Mouse (Mus musculus) midbrain, postnatal 0 days (tissue): ENCODE measurements around the gene Dcaf5. TPM values are rescaled to one million over a fixed set of nuclear protein-coding genes. Genes with fewer than 3 reads are reported as not detected.

Experiments
- ATAC-seq: fragments of 200-750 bp; cut with Nextera tagmentation; 2 replicates; pipeline ENCODE4 v1.8.0; 2017; ENCODE audit warnings: moderate number of reproducible peaks, mild to moderate bottlenecking, moderate TSS enrichment, moderate library complexity; ENCODE audit not compliant: low FRiP score
- DNase-seq: peaks from one replicate; pipeline ENCODE4 v3.0.0-alpha.2; 2015; ENCODE audit warnings: low spot score
- H3K27ac ChIP-seq: fragments of 300-500 bp; sonication (generic); 2 replicates; pipeline ENCODE4 v1.5.1; 2014; ENCODE audit warnings: low read depth, mild to moderate bottlenecking, low read length, mixed read lengths
- H3K27me3 ChIP-seq: fragments of 300-500 bp; sonication (generic); 2 replicates; pipeline ENCODE4 v1.6.1; 2014; ENCODE audit warnings: low read length, control low read depth, mixed read lengths; ENCODE audit not compliant: insufficient read depth
- H3K36me3 ChIP-seq: fragments of 300-500 bp; sonication (generic); 2 replicates; pipeline ENCODE4 v1.6.1; 2014; ENCODE audit warnings: low read length, control low read depth, mixed read lengths; ENCODE audit not compliant: insufficient read depth
- H3K4me1 ChIP-seq: fragments of 300-500 bp; sonication (generic); 2 replicates; pipeline ENCODE4 v1.6.1; 2014; ENCODE audit warnings: mild to moderate bottlenecking, control low read depth, antibody characterized with exemption, low read length, mixed read lengths; ENCODE audit not compliant: insufficient read depth
- H3K4me2 ChIP-seq: fragments of 300-500 bp; sonication (generic); 2 replicates; pipeline ENCODE4 v1.6.1; 2014; ENCODE audit warnings: low read depth, mild to moderate bottlenecking, low read length, mixed read lengths; ENCODE audit not compliant: poor library complexity, severe bottlenecking
- H3K4me3 ChIP-seq: fragments of 300-500 bp; sonication (generic); 2 replicates; pipeline ENCODE4 v1.5.1; 2014; ENCODE audit warnings: low read depth, mild to moderate bottlenecking, low read length, moderate library complexity
- H3K9ac ChIP-seq: fragments of 300-500 bp; sonication (generic); replicated peaks from 2 replicates; pipeline ENCODE4 v1.6.1; 2014; ENCODE audit warnings: mild to moderate bottlenecking, low read length, moderate library complexity, mixed read lengths; ENCODE audit not compliant: poor library complexity, severe bottlenecking
- H3K9me3 ChIP-seq: fragments of 300-500 bp; sonication (generic); 2 replicates; pipeline ENCODE4 v1.6.1; 2016; ENCODE audit warnings: low read length, control low read depth
- CTCF ChIP-seq: IDR thresholded peaks from 2 replicates; pipeline ENCODE4 v1.5.1; 2016; ENCODE audit warnings: antibody characterized with exemption, mild to moderate bottlenecking
- WGBS: fragments of 180-500 bp; shearing (Covaris S2); extraction: QIAGEN DNeasy Blood & Tissue Kit; methylation state at CpG from one replicate; pipeline ENCODE4 v1.1.7; 2014; 5-methylcytosine and 5-hydroxymethylcytosine counted together
- polyA plus RNA-seq: library from polyadenylated mRNA; unstranded; fragments of >200 nt; fragmentation: Nextera tagmentation; extraction: Ambion mirVana; gene quantifications from 2 replicates; pipeline ENCODE4 v1.2.1, GENCODE M21; 2015
- total RNA-seq: library from RNA; depleted of rRNA; stranded (reverse); fragments of >200 nt; gene quantifications from 2 replicates; pipeline ENCODE4 v1.2.3, GENCODE M21; 2014

Dcaf5 gene
- total and polyA plus RNA-seq, 2 experiments from 2014 or later = 17.6 to 97.6 TPM

DNA sequence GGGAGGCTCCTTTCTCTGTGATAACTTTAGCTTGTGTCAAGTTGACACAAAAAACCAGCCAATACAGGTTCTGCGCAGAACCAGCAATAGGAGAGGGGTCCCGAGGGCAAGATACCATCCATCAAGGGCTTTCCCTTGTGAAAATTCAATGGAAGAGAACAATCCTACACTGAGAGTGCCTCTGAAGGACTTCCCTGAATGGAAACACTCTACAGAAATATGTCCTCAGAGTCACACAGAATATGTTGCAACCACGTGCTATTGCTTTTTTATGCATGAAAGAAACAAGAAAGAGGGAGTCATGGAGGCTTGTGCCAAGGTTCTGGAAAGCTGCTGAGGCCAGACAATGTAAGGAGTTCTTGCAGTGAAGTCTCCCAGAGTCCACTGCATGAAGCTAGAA is 131.9 kb downstream of the Dcaf5 start:
- Histone ChIP-seq H3K4me3 (no peak overlapping the region), H3K4me2 (no peak overlapping the region), H3K4me1 (no peaks in the 10 kb centered on the region), H3K27ac (no peak overlapping the region), H3K9me3 (no peaks in the 10 kb centered on the region), H3K36me3 (no peaks in the 10 kb centered on the region), H3K27me3 (no peaks in the 10 kb centered on the region), H3K9ac (no peak overlapping the region)
- ATAC-seq = no peak
- no peak for TF ChIP-seq CTCF
- DNase-seq = no peak
- 97% methylated on average over 3 of the region's 3 CpGs for WGBS

- peak overlapping the region; percentile 51 for H3K27ac ChIP-seq
- H3K4me2 ChIP-seq = no peak overlapping the region
- H3K9me3 ChIP-seq = no peaks in the 10 kb centered on the region
- no peaks in the 10 kb centered on the region for H3K4me1 ChIP-seq
- H3K9ac ChIP-seq = no peak overlapping the region
- no peak for DNase-seq
- no peak for TF ChIP-seq CTCF
- WGBS = 63% methylated on average over 9 of the region's 9 CpGs
- H3K4me3 ChIP-seq = no peak overlapping the region
- H3K27me3 ChIP-seq = no peaks in the 10 kb centered on the region
- H3K36me3 ChIP-seq = no peaks in the 10 kb centered on the region
- no peak for ATAC-seq
Observed at GRCm38 (mm10) chr12:80300833-80301456, 135.5 kb downstream of the Dcaf5 start.

DNA sequence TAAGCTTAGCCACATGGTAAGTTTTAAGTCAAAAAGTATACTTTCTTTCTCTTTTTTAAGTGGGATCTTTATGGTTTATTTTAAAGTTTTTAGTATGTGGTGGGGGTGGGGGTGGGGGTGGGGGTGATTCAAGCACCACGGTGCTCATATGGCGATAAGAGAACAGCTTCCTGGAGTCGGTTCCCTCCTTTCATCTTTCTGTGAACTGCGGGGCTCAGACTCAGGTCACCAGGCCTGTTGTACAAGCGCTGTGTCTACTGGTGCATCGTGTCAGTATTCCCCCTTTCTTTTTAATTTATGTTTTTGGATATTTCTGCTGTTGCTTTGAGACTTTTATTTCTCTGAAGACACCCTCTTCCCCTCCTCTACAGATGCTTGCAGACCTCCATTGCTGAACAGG is 137.7 kb downstream of the Dcaf5 start:
- Histone ChIP-seq H3K27me3 (no peaks in the 10 kb centered on the region), H3K9me3 (no peaks in the 10 kb centered on the region), H3K4me2 (no peak overlapping the region), H3K36me3 (no peaks in the 10 kb centered on the region), H3K4me1 (no peaks in the 10 kb centered on the region), H3K9ac (no peak overlapping the region), H3K27ac (no peak overlapping the region), H3K4me3 (no peak overlapping the region)
- DNase-seq = no peak
- ATAC-seq = no peak
- 81% methylated on average over 6 of the region's 6 CpGs for WGBS
- no peak for TF ChIP-seq CTCF

DNA sequence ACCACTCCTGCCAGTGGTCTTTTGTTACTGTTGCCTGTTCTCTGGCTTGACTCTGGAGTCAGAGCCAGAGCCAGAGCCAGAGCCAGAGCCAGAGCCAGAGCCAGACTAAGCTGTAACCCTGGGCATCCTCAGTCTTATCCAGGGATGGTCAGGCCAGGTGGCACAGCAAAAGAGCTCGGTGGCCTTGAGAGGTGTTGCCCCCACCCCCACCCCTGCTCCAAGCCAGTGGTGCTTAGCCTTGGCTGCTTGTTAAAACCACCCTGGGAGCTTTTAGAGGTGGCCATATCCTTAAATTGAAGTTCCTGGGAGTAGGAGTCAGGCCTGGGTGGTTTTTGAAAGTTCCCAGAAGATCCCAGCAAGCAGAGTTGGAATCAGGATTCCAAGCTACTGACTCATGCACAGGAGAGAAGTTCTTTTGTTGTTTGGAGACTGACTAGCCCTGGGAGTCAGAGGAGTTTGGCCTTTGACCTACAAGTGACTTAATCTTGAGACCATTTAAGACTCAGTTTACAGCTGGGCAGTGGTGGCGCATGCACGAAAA is 144.4 kb downstream of the Dcaf5 start:
- no peak overlapping the region for H3K27ac ChIP-seq
- no peak overlapping the region for H3K4me3 ChIP-seq
- peak; percentile 31 for DNase-seq
- H3K4me1 ChIP-seq = no peaks in the 10 kb centered on the region
- WGBS = 46% methylated on average over 3 of the region's 3 CpGs
- H3K9ac ChIP-seq = no peak overlapping the region
- no peaks in the 10 kb centered on the region for H3K36me3 ChIP-seq
- TF ChIP-seq CTCF = no peak
- H3K4me2 ChIP-seq = no peak overlapping the region
- no peak for ATAC-seq
- no peaks in the 10 kb centered on the region for H3K9me3 ChIP-seq
- H3K27me3 ChIP-seq = no peaks in the 10 kb centered on the region

DNA sequence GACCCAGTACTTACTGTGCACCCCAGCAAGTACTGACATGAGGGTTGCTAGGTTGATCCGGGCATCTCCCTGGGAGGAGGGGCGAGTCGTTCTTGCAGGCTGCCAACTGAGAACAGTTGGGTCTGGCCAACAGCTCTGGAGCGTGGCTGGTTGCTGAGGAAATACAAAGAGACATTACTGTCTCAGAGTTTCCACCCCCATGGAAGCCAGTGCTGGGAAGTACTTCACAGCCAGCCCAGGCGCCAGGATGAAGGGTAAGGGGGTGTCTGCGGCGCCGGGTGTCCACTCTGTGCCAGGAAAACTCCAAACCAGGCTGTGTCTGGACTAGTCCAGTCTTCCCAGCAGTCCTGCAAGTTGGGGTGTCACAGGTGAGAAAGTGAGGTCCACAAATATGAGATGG is 145.4 kb downstream of the Dcaf5 start:
- H3K9me3 ChIP-seq = no peaks in the 10 kb centered on the region
- H3K4me1 ChIP-seq = no peaks in the 10 kb centered on the region
- H3K36me3 ChIP-seq = no peaks in the 10 kb centered on the region
- ATAC-seq (no peak), DNase-seq (peak; percentile 53)
- no peak overlapping the region for H3K4me3 ChIP-seq
- H3K9ac ChIP-seq = no peak overlapping the region
- no peak overlapping the region for H3K27ac ChIP-seq
- no peaks in the 10 kb centered on the region for H3K27me3 ChIP-seq
- TF ChIP-seq CTCF = no peak
- WGBS = 85% methylated on average over 8 of the region's 8 CpGs
- no peak overlapping the region for H3K4me2 ChIP-seq

DNA sequence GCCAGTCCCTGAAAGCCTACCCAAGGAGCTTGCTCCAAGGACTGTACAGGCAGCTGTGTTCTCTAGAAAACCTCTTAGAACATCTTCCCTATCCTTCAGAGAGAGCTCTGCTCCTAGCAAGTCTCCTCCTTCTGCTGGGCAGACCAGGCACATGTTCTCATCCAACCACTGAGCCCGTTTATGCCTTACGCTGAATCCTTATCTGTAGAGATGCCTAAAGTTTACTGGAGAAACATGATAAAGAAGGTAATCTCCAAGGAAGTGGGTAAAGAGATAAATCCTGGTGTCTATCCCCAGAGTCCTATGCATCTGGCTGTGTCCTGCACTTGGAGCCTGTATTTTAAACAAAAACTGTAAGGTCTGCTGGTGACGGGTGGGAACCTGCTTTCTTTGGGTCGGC is 145.9 kb downstream of the Dcaf5 start:
- 95% methylated on average over 4 of the region's 4 CpGs for WGBS

More for the DNA sequence above, 145.9 kb downstream of the Dcaf5 start:
- H3K9me3 ChIP-seq = no peaks in the 10 kb centered on the region
- ATAC-seq (no peak), DNase-seq (no peak)
- no peak for TF ChIP-seq CTCF
- H3K9ac ChIP-seq = no peak overlapping the region
- H3K4me3 ChIP-seq = no peak overlapping the region
- H3K4me2 ChIP-seq = no peak overlapping the region
- H3K27ac ChIP-seq = no peak overlapping the region
- H3K36me3 ChIP-seq = no peaks in the 10 kb centered on the region
- no peaks in the 10 kb centered on the region for H3K4me1 ChIP-seq
- H3K27me3 ChIP-seq = no peaks in the 10 kb centered on the region
